Mouse (Mus musculus): ENCODE measurements around the gene Snrpg. TPM values are rescaled to one million over a fixed set of nuclear protein-coding genes. Genes with fewer than 3 reads are reported as not detected.

The Snrpg gene
- polyA plus RNA-seq, 1 experiment: 60.5 TPM

DNA sequence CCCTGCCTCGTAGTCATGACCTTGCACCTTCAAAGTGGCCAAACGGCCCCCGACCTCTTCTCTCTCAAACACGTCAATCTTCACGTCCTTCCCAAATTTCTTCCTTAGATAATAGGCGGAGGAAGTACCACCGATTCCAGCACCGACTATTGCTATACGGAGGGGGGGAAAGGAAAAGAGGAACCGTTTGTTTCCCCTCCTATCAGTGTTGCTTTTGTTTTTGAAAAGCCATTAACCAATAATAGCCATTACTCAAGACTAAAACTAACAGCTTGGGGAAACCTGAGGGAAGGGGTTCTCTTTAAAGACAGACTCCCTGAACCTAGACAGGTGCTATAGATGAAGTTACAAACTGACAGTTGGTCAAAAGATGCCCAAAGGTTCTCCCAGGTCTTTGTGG is 24.9 kb downstream of the Snrpg start:
- TF ChIP-seq CTCF (IDR thresholded peaks at IDR 0.05; ENCODE audit: extremely low read depth, insufficient read depth, low read length) (no peak), POLR2A (IDR thresholded peaks at IDR 0.05; ENCODE audit: extremely low read depth, insufficient read depth, low read length) (no peak)
- Histone ChIP-seq H3K4me1 (ENCODE audit: control insufficient read depth, insufficient read depth, low read length) (peaks cover 4% of the 10 kb centered on the region; the same call in 1 of the 2 replicates), H3K27ac (ENCODE audit: insufficient read depth, low read length) (no peak overlapping the region), H3K4me3 (ENCODE audit: insufficient read depth, low read length) (peak overlapping the region; percentile 61)

DNA sequence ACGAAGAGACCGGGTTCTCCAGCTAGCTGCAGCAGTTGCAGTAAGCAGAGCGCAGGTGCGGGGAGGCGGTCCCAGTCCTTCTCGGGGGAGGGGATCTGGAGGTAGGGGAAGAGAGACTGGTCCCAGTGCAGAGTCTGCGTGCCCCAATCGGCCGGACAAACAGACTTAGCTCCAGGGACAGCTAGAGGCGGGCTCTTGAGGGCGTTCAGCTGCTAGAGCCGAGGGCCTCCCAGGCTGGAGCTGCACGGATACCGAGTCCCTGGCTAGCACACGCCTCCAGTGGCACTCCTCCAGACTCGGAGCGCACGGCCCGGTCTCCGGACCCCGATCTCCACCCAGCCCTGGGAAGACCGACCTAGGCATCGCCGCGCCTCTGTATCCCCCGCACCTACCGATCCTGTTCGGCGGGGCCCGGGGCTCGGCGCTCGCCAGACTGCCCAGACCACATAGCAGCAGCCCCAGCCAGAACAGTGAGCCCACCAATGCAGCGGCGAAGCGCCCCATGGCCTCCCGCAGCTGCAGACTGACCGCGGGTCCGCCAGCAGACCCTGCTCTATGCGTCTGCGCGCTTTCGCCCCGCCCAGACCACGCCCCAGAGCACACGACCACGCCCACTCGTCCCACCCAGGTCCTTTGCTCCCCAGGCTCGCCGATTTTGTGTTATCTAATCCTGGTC is 25.6 kb downstream of the Snrpg start, which contains the start of gene Pcyox1:
Gene Pcyox1, minus strand, starts transcription at position 574 of the 676 bp plus-strand sequence.
- Histone ChIP-seq H3K4me3 (ENCODE audit: insufficient read depth, low read length) (peak within 1 kb of the TSS; percentile 61), H3K27ac (ENCODE audit: insufficient read depth, low read length) (peak within 1 kb of the TSS; percentile 72), H3K4me1 (ENCODE audit: control insufficient read depth, insufficient read depth, low read length) (peaks cover 4% of the 10 kb centered on the region; the same call in 1 of the 2 replicates)
- TF ChIP-seq POLR2A (IDR thresholded peaks at IDR 0.05; ENCODE audit: extremely low read depth, insufficient read depth, low read length): peak; percentile 97
- TF ChIP-seq CTCF (IDR thresholded peaks at IDR 0.05; ENCODE audit: extremely low read depth, insufficient read depth, low read length): no peak

DNA sequence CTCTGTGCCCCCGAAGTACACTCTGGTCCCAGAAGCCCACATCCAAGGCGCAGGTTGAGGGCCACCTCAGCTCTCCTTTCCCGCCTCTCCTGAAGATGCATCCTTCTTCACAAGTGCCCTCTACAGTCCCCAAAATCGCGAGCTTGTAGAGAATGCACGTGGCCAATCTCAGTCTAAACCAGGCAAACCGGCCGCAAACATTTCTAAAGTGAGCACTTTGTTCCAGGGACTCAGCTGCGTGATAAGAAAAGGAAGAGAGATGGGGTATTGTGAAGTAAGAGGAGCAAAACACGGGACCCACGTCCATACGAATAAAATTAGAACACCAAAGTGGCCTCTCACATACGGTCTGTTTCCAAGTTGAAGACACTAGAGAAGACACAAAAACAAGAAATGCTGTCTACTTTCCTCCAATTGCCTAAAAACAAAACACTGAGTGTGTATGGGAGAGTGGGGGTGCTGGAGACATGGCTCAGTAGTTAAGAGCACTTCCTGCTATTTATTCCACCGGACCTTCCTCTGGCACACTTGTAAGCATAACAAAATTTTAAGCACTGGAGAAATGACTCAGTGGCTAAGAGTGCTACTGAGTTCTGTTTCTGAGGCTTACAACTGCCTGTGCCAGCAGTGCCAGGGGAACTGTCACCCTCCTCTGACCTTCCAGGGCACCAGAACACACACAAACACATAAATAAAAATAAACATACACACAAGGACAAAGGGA is 26.3 kb downstream of the Snrpg start:
- Histone ChIP-seq H3K27ac (ENCODE audit: insufficient read depth, low read length) (no peak overlapping the region), H3K4me3 (ENCODE audit: insufficient read depth, low read length) (peak overlapping the region; percentile 61), H3K4me1 (ENCODE audit: control insufficient read depth, insufficient read depth, low read length) (peaks cover 4% of the 10 kb centered on the region; the same call in 1 of the 2 replicates)
- TF ChIP-seq CTCF (IDR thresholded peaks at IDR 0.05; ENCODE audit: extremely low read depth, insufficient read depth, low read length): no peak

GRCm38 (mm10) chr6:86398986-86399385 is 27.9 kb downstream of the Snrpg start:
- Histone ChIP-seq H3K4me3 (ENCODE audit: insufficient read depth, low read length) (no peak overlapping the region), H3K27ac (ENCODE audit: insufficient read depth, low read length) (no peak overlapping the region), H3K4me1 (ENCODE audit: control insufficient read depth, insufficient read depth, low read length) (peaks cover 4% of the 10 kb centered on the region; the same call in 1 of the 2 replicates)
- no peak for TF ChIP-seq CTCF (IDR thresholded peaks at IDR 0.05; ENCODE audit: extremely low read depth, insufficient read depth, low read length)
- TF ChIP-seq POLR2A (IDR thresholded peaks at IDR 0.05; ENCODE audit: extremely low read depth, insufficient read depth, low read length): no peak

DNA sequence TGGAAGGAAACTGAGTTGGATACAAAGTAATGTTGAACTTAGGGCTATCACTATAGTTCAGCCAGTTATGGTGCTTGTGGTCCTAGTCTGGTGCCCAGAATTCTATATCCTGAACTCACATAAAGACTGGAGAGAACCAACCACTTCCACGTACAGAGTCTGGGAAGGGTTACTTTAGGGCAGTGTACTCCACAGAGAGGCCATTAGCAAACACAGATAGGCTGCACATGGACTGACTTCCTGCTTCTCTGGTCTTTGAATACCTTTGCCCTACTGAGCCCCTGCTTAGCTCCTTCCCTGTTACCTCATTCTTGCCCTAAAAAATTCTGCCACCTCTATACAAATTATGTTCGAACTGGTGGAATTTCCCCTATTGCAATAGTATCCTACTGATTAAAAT is 28.9 kb downstream of the Snrpg start:
- TF ChIP-seq CTCF (IDR thresholded peaks at IDR 0.05; ENCODE audit: extremely low read depth, insufficient read depth, low read length): no peak
- no peak for TF ChIP-seq POLR2A (IDR thresholded peaks at IDR 0.05; ENCODE audit: extremely low read depth, insufficient read depth, low read length)
- Histone ChIP-seq H3K4me3 (ENCODE audit: insufficient read depth, low read length) (no peak overlapping the region), H3K27ac (ENCODE audit: insufficient read depth, low read length) (no peak overlapping the region), H3K4me1 (ENCODE audit: control insufficient read depth, insufficient read depth, low read length) (peaks cover 1% of the 10 kb centered on the region; the same call in 1 of the 2 replicates)

DNA sequence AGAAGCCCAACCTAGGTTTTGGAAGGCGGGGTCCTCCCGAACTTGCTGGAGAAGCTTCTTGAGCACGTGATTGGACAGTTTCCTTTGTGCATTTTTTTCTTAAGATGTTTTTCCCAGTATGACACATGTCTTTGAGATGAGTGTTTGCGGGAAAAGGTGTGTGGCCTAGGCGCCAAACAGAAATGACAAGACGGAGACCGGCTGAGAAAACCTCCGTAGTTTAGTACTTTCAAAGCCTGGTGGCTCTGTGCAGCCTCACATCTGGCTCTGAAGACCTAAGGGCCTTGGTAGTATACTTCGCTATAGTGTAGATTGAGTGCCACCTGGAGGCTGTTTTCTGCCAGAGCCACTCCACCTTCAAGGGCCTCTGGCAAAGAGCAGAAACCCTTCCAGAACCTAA is 29.9 kb downstream of the Snrpg start:
- Histone ChIP-seq H3K4me1 (ENCODE audit: control insufficient read depth, insufficient read depth, low read length) (peaks cover 2% of the 10 kb centered on the region; the same call in 1 of the 2 replicates), H3K27ac (ENCODE audit: insufficient read depth, low read length) (no peak overlapping the region), H3K4me3 (ENCODE audit: insufficient read depth, low read length) (no peak overlapping the region)
- no peak for TF ChIP-seq POLR2A (IDR thresholded peaks at IDR 0.05; ENCODE audit: extremely low read depth, insufficient read depth, low read length)
- peak; percentile 58 for TF ChIP-seq CTCF (IDR thresholded peaks at IDR 0.05; ENCODE audit: extremely low read depth, insufficient read depth, low read length)

- TF ChIP-seq POLR2A (IDR thresholded peaks at IDR 0.05; ENCODE audit: extremely low read depth, insufficient read depth, low read length) (no peak), CTCF (IDR thresholded peaks at IDR 0.05; ENCODE audit: extremely low read depth, insufficient read depth, low read length) (no peak)
- no peak overlapping the region for H3K27ac ChIP-seq (ENCODE audit: insufficient read depth, low read length)
- peaks cover 3% of the 10 kb centered on the region; the same call in 1 of the 2 replicates for H3K4me1 ChIP-seq (ENCODE audit: control insufficient read depth, insufficient read depth, low read length)
- H3K4me3 ChIP-seq (ENCODE audit: insufficient read depth, low read length): peak overlapping the region; percentile 74
Observed at GRCm38 (mm10) chr6:86402681-86403607, 31.8 kb downstream of the Snrpg start.

DNA sequence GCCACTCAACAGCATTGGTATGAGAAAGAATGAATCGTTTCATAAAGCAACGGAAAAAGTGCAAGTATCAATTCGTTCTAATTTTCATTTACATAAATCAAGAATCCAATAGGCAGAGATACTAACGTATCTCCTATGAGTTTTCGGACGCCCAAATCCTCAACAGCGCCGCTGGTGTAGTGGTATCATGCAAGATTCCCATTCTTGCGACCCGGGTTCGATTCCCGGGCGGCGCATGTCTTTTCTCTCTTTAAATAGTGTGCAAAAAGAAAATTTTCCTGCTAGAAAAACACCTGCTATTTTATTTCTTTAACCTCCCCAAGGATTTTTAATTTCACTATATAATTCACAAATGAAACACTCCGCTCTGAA is 32.6 kb downstream of the Snrpg start:
- Histone ChIP-seq H3K27ac (ENCODE audit: insufficient read depth, low read length) (no peak overlapping the region), H3K4me1 (ENCODE audit: control insufficient read depth, insufficient read depth, low read length) (peaks cover 3% of the 10 kb centered on the region; the same call in 1 of the 2 replicates), H3K4me3 (ENCODE audit: insufficient read depth, low read length) (peak overlapping the region; percentile 74; the same call in 1 of the 2 replicates)
- TF ChIP-seq CTCF (IDR thresholded peaks at IDR 0.05; ENCODE audit: extremely low read depth, insufficient read depth, low read length) (no peak), POLR2A (IDR thresholded peaks at IDR 0.05; ENCODE audit: extremely low read depth, insufficient read depth, low read length) (no peak)

Data from cortical plate, adult 2 months (tissue).